Mouse (Mus musculus) bone marrow, adult 2 months (tissue): Measurements from ENCODE around the gene Cnnm2.

Source experiments
- CTCF ChIP-seq: fragments of 200-500 bp; IDR thresholded peaks from 2 replicates; pipeline ENCODE4 v1.5.1; 2011; ENCODE audit warnings: low read length, control low read depth; ENCODE audit not compliant: control insufficient read depth, insufficient read depth
- POLR2A ChIP-seq: fragments of 200-500 bp; IDR thresholded peaks from 2 replicates; pipeline ENCODE4 v1.6.1; 2011; ENCODE audit warnings: low read depth, mild to moderate bottlenecking, control low read depth, low read length, borderline replicate concordance; ENCODE audit not compliant: control insufficient read depth

DNA sequence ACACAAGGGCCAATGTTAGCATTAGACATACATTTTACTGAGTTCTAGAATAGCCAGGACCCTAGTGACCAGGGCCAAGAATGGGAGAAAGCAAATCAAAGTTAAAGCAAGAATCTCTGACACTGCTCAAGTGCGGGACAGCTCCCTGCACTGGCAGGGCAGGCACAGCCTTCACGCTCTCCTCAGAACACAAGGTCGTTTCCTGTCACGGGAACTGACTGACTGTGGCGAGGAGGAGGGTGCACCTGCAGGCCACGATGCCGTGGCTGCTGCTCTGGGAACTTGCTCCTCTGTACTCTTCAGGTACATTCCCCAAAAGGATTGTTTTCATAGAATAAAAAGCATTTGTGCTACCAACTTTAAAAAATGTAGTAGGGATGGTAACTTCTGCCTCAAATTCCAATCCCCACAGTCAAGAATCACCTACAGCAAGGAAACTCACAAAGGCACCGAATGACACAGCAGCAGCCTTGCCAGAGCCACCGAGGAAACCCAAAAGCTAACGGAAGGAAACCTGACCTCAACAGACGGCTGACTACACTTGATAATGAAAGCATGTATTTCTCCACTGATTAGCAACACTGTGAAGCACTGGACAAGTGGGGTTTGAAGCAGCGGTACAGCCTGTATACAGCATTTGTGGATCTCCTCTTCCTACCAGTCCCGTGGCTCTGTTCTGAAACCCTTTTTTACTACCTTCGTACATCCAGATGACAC is 126.6 kb downstream of the Cnnm2 start:
- no peak for TF ChIP-seq CTCF
- TF ChIP-seq POLR2A, result no peak
